Mouse (Mus musculus) liver, embryonic 14.5 days (tissue): Measurements from ENCODE around the gene Sun1.

Experiments used
- CTCF ChIP-seq: IDR thresholded peaks from 2 replicates; pipeline ENCODE4 v1.5.1; 2016; ENCODE audit warnings: antibody characterized with exemption, low read depth, control low read depth
- EP300 ChIP-seq: IDR thresholded peaks from 2 replicates; pipeline ENCODE4 v1.6.1; 2016; ENCODE audit warnings: antibody characterized with exemption, low read depth

DNA sequence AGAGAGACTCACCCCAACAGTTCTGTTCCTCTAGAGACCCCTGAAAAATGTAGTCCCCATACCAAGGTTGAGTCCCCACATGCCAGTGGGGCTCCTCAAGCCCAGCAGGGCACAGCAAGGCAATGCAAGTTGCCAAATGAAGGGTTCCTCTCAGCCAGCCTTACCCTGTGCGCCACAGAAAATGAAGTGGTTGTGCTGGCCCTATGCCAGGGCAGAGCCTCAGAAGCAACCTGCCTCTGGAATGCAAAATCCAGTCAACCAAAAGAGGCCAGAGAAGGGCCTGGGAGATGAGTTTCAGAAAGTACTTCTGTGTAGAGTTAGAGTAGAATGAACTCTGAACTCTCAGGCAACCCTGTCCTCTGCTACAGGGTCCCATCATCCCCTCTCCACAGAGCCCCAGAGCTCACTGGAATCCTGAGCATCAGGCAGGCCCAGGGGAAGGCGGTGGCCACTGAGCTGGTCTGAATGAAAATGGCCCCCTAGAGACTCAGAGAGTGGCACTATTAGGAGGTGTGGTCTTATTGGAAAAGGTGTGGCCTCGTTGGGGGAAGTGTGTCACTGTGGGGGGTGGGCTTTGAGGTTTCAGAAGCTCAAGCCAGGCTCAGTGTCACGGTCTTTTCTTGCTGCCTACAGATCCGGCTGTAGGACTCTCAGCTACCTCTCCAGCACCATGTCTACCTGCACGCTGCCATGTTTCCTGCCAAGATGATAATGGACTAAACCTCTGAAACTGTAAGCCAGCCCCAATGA lies 91.5 kb downstream of the Sun1 start:
- TF ChIP-seq EP300 (no peak), CTCF (no peak)
